Mouse (Mus musculus) erythroblast, embryonic 14.5 days (primary cell): ENCODE measurements around the gene Gsta1.

ENCODE experiments used
- GATA1 ChIP-seq: IDR thresholded peaks from 2 replicates; pipeline ENCODE4 v1.6.1; 2012; ENCODE audit warnings: low read length, inconsistent platforms, mixed read lengths
- TAL1 ChIP-seq: IDR thresholded peaks from 3 replicates; pipeline ENCODE4 v1.6.1; 2012; ENCODE audit warnings: low read length, inconsistent platforms, mixed read lengths

- TF ChIP-seq TAL1, result no peak
- TF ChIP-seq GATA1, result no peak
Observed at GRCm38 (mm10) chr9:78217074-78217473, 13.4 kb upstream of the Gsta1 start.
